Comparison of ENCODE assay signal across 9 mouse cellular contexts in genomic region chr1:153635521-153635920, GRCm38 (mm10). TPM values are rescaled to one million over a fixed set of nuclear protein-coding genes. Genes with fewer than 3 reads are reported as not detected.
DNase-seq lines count a peak whose midpoint lies in the region; ATAC-seq lines count a peak whose summit lies in the region.
"Had no signal": no experiment of that assay in that cellular context is flagged by ENCODE, and none has a peak within 500 bp of the region (broad histone marks: within the 10 kb centered on the region; RNA-seq: fewer than 3 reads in every experiment).

No protein-coding gene starts in this region.

- intact Hi-C loops in gastrocnemius, postnatal 36 days (cut with DNase I): no loop called here

- H3K4me1 ChIP-seq in kidney, embryonic 16.5 days (ENCODE audit: insufficient read depth, low read length): no peaks in the 10 kb centered on the region
- no peaks in the 10 kb centered on the region; the same call in 1 of the 2 replicates for H3K4me1 ChIP-seq in midbrain, embryonic 13.5 days (replicated peaks)

- ATAC-seq in kidney, embryonic 16.5 days (ENCODE audit: low FRiP score, low TSS enrichment): no peak
- no peak for ATAC-seq in midbrain, embryonic 13.5 days

- H3K4me2 ChIP-seq in kidney, embryonic 16.5 days (replicated peaks; ENCODE audit: low read depth, low read length): no peak overlapping the region
- H3K4me2 ChIP-seq in midbrain, embryonic 13.5 days (replicated peaks): no peak overlapping the region
- H3K4me2 ChIP-seq: heart, embryonic 15.5 days had no signal

- peak; percentile 83 for DNase-seq in kidney, adult 18-20 months
- peak; percentile 41 for DNase-seq in adrenal gland, postnatal 25 days
- peak; percentile 37 to 41 for DNase-seq in gastrocnemius, postnatal 36 days
- peak; percentile 33 to 37 for DNase-seq in left cerebral cortex, adult 18-20 months (ENCODE audit: low spot score in 2 of 2)
- DNase-seq in right cerebral cortex, postnatal 4 days: peak; percentile 54
- no peak for DNase-seq in c-Kit-positive CD71-positive TER-119-positive erythroid progenitor cells, embryonic 14.5 days (ENCODE audit: low spot score)

- H3K9ac ChIP-seq in kidney, embryonic 16.5 days (replicated peaks; ENCODE audit: low read length): no peak overlapping the region
- no peak overlapping the region for H3K9ac ChIP-seq in midbrain, embryonic 13.5 days (replicated peaks)
- H3K9ac ChIP-seq: heart, embryonic 15.5 days had no signal

- H3K9me3 ChIP-seq in kidney, embryonic 16.5 days (ENCODE audit: low read length): no peaks in the 10 kb centered on the region
- no peaks in the 10 kb centered on the region for H3K9me3 ChIP-seq in midbrain, embryonic 13.5 days
- H3K9me3 ChIP-seq: heart, embryonic 15.5 days had no signal

- H3K36me3 ChIP-seq in kidney, embryonic 16.5 days (ENCODE audit: insufficient read depth, low read length): no peaks in the 10 kb centered on the region
- no peaks in the 10 kb centered on the region for H3K36me3 ChIP-seq in midbrain, embryonic 13.5 days
- H3K36me3 ChIP-seq: heart, embryonic 15.5 days had no signal

- H3K27me3 ChIP-seq in kidney, embryonic 16.5 days (ENCODE audit: insufficient read depth, low read length): no peaks in the 10 kb centered on the region
- no peaks in the 10 kb centered on the region for H3K27me3 ChIP-seq in midbrain, embryonic 13.5 days
- H3K27me3 ChIP-seq: heart, embryonic 15.5 days had no signal

- no peak overlapping the region for H3K27ac ChIP-seq in kidney, embryonic 16.5 days (ENCODE audit: low read length)
- H3K27ac ChIP-seq in midbrain, embryonic 13.5 days: no peak overlapping the region

- WGBS in kidney, embryonic 16.5 days: 93% methylated on average over 3 of the region's 3 CpGs
- WGBS in midbrain, embryonic 13.5 days: 90% methylated on average over 3 of the region's 3 CpGs

- H3K4me3 ChIP-seq in kidney, embryonic 16.5 days (ENCODE audit: low read length): no peak overlapping the region
- no peak overlapping the region for H3K4me3 ChIP-seq in midbrain, embryonic 13.5 days (replicated peaks)
- H3K4me3 ChIP-seq: heart, embryonic 15.5 days had no signal

RNA-seq across cellular contexts. Expression of gene Rgs8, which starts 17.3 kb away (rescaled TPM):
- 0.16 and 0.31 TPM in 2 replicates for polyA plus RNA-seq in kidney, embryonic 16.5 days (2015; fragmentation: Nextera tagmentation; extraction: Ambion mirVana)
- not detected in 2 replicates for total RNA-seq in adrenal gland, postnatal 25 days (2021)
- under 1 TPM in 1 of 2 experiments, not detected in 1; 0.05 TPM for total RNA-seq in gastrocnemius, postnatal 36 days (2021)
- 10 to 100 TPM; 60.4 to 61.1 TPM for total RNA-seq in left cerebral cortex, adult 18-20 months (2021)
- 32.4 and 33.6 TPM in 2 replicates for polyA plus RNA-seq in midbrain, embryonic 13.5 days (2015; fragmentation: Nextera tagmentation; extraction: Ambion mirVana)

Comparison
In these comparisons a context has a peak if more than half of its experiments do, and no peak if none do; other contexts are left out.
1. RNA of gene Rgs8, which starts 17.3 kb away (total RNA-seq): 60.4 to 61.1 TPM in left cerebral cortex, adult 18-20 months; 0.05 TPM in gastrocnemius, postnatal 36 days and not detected in adrenal gland, postnatal 25 days; every median in the first group is over 10 times any median in the second.